In genomic region chr1:152514256-152514655, GRCm38 (mm10) we compare ENCODE assay signal across 10 mouse cellular contexts.
DNase-seq lines count a peak whose midpoint lies in the region; TF ChIP-seq lines count a peak whose summit lies in the region.
"Had no signal": no experiment of that assay in that cellular context is flagged by ENCODE, and none has a peak within 500 bp of the region (broad histone marks: within the 10 kb centered on the region; RNA-seq: fewer than 3 reads in every experiment).

No protein-coding gene starts in this region.

- H3K4me3 ChIP-seq in olfactory bulb, adult 2 months (ENCODE audit: insufficient read depth, low read depth, low read length), result no peak overlapping the region

- no peak for TF ChIP-seq POLR2A in olfactory bulb, adult 2 months (IDR thresholded peaks at IDR 0.05; ENCODE audit: insufficient read depth, low read depth, low read length)

- WGBS in olfactory bulb, adult 2 months, result 24% methylated on average over 4 of the region's 4 CpGs

- peak overlapping the region; percentile 42; the same call in 1 of the 2 replicates for H3K27ac ChIP-seq in olfactory bulb, adult 2 months (ENCODE audit: insufficient read depth, low read depth, low read length)

- no peak for TF ChIP-seq CTCF in olfactory bulb, adult 2 months (IDR thresholded peaks at IDR 0.05; ENCODE audit: insufficient read depth, low read depth, low read length)

- DNase-seq in lung, postnatal 10 days, result peak; percentile 51
- no peak for DNase-seq in lung, postnatal 14 days
- peak; percentile 49 for DNase-seq in gastrocnemius, postnatal 10 days
- DNase-seq in heart, postnatal 10 days, result peak; percentile 65 to 68
- no peak for DNase-seq in adrenal gland, adult 2 months
- DNase-seq in right cerebral cortex, postnatal 36 days (ENCODE audit: low spot score in 2 of 2), result no peak
- DNase-seq: adrenal gland, adult 8-10 months; cerebellum, postnatal 10 days; kidney, adult 8-10 months had no signal

- intact Hi-C loops in heart, postnatal 10 days (cut with DNase I), result loop anchor here (5.0 kb wide), 2 partner anchors 117 to 692 kb away; partner anchors contain the start of gene Colgalt2

- peaks cover 16% of the 10 kb centered on the region for H3K4me1 ChIP-seq in olfactory bulb, adult 2 months (ENCODE audit: control insufficient read depth, insufficient read depth, low read length)

Comparison
In these comparisons a context has a peak if more than half of its experiments do, and no peak if none do; other contexts are left out.
1. DNase-seq: peak in lung, postnatal 10 days (single experiment), gastrocnemius, postnatal 10 days (single experiment) and heart, postnatal 10 days (2 of 2); none in lung, postnatal 14 days (single experiment), adrenal gland, adult 2 months (single experiment) and right cerebral cortex, postnatal 36 days (0 of 2).